Mouse (Mus musculus) erythroblast, embryonic 14.5 days (primary cell): ENCODE results near the gene Lrp4. TPM values are rescaled to one million over a fixed set of nuclear protein-coding genes. Genes with fewer than 3 reads are reported as not detected.

Experiments
- H3K27me3 ChIP-seq: 2 replicates; pipeline ENCODE4 v1.6.1; 2012; ENCODE audit warnings: inconsistent platforms; ENCODE audit not compliant: control insufficient read depth
- H3K36me3 ChIP-seq: 2 replicates; pipeline ENCODE4 v1.6.1; 2012; ENCODE audit warnings: mild to moderate bottlenecking, inconsistent platforms; ENCODE audit not compliant: control insufficient read depth
- H3K4me1 ChIP-seq: 2 replicates; pipeline ENCODE4 v1.6.1; 2012; ENCODE audit warnings: inconsistent platforms; ENCODE audit not compliant: control insufficient read depth
- H3K4me3 ChIP-seq: replicated peaks from 2 replicates; pipeline ENCODE3; 2012; ENCODE audit warnings: moderate library complexity, mild to moderate bottlenecking, inconsistent platforms
- H3K9me3 ChIP-seq: 2 replicates; pipeline ENCODE4 v1.6.1; 2012; ENCODE audit warnings: low read length, inconsistent platforms, mixed read lengths; ENCODE audit not compliant: control insufficient read depth
- GATA1 ChIP-seq: IDR thresholded peaks from 2 replicates; pipeline ENCODE4 v1.6.1; 2012; ENCODE audit warnings: low read length, inconsistent platforms, mixed read lengths
- TAL1 ChIP-seq: IDR thresholded peaks from 3 replicates; pipeline ENCODE4 v1.6.1; 2012; ENCODE audit warnings: low read length, inconsistent platforms, mixed read lengths
- polyA plus RNA-seq: library from polyadenylated mRNA; stranded (reverse); fragments of >175 nt; gene quantifications from 2 replicates; pipeline ENCODE4 v1.2.3, GENCODE M21; 2012

Gene Lrp4
- polyA plus RNA-seq, 1 experiment = not detected

DNA sequence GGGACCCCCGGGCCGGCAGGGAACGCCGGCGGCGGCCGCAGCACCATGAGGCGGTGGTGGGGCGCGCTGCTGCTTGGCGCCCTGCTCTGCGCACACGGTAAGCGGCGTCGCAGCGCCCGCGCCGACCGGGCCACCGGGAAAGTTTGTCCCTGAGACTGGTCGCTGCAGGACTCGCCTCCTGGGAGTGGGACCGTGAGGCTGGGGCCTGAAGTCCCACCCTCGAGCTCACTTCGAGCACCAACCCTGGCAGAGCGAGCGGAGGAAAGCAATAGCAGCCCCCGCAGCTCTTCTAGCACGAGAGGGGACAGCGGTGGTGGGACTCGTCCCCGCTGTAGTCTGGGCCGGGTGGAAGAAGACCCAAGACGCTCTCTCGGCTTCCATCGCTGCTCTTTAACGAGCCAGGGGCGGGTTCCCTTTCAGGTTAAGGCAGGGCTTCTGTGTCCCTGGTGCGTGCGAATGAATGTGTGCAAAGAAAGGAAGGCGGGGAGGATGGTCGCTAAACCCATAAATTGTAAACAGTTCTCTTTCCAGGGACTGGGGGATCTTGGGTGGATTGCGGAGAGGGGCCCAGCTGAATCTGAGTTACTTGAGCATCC, 443 bp downstream of the Lrp4 start:
- H3K9me3 ChIP-seq = peaks cover 11% of the 10 kb centered on the region
- peak overlapping the region; percentile 58 for H3K4me3 ChIP-seq
- TF ChIP-seq GATA1 = no peak
- TF ChIP-seq TAL1 = no peak
- H3K27me3 ChIP-seq = peaks cover 92% of the 10 kb centered on the region
- no peaks in the 10 kb centered on the region for H3K36me3 ChIP-seq
- H3K4me1 ChIP-seq = peaks cover 23% of the 10 kb centered on the region

DNA sequence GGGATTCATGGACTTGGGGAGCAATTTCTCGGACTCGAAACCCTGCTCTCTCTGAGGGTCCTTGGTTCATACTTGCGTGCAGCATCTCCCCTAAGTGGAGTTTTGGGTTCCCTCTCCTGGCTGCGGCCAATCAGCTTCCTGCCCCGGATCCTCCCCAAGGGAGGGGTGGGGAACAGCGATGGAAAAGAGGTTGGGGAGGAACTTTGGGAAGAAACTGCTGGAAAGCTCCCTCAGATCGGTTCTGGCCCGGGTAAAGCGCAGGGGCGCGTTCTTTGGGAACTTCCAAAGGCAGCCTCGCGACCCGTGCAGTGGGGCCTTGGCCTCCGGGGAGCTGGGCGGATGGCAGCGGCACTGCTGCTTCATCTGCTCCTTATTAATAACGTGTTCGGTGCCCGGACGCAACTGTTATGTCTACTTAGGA, 951 bp downstream of the Lrp4 start:
- H3K27me3 ChIP-seq = peaks cover 94% of the 10 kb centered on the region
- H3K4me1 ChIP-seq = peaks cover 19% of the 10 kb centered on the region
- TF ChIP-seq TAL1 = no peak
- TF ChIP-seq GATA1 = no peak
- no peaks in the 10 kb centered on the region for H3K36me3 ChIP-seq
- H3K4me3 ChIP-seq = peak overlapping the region; percentile 58
- H3K9me3 ChIP-seq = peaks cover 11% of the 10 kb centered on the region

DNA sequence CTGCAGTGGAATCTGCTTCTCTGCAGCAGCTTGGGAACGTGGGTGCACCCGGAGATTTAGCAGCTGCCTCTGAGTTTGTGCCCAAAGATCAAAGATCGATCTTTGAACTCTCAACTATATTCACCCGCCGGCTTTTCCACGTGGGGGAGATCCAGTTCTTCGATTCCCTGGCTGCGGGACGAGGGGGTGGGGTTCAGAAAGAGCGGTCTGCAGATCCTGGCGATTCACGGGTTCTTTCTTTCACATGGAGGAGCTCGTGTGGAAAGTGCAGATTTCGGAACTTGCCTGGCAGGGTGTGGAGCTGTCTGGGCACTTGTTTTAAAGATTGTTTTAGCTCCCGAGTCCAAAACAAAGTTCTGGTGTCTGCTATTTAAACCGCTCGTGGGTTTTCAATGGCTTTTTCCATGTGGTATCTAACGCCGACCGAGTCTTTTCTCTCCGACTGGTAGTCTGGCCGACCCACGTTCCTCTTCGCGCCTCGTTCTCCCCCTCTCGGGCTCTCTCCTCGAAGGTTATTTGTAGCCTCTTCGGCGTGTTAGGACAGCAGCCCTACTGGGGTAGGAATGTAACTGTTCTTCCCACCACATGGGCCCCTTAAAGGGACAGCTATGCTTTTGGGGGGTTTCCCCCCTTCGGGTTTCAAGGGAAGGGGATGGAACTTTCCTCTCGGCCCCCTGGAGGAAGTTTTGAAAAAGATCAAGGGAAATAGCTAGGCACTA, 1.5 kb downstream of the Lrp4 start:
- H3K4me1 ChIP-seq = peaks cover 19% of the 10 kb centered on the region
- no peaks in the 10 kb centered on the region for H3K36me3 ChIP-seq
- peak overlapping the region; percentile 58 for H3K4me3 ChIP-seq
- H3K27me3 ChIP-seq = peaks cover 92% of the 10 kb centered on the region
- TF ChIP-seq TAL1 (no peak), GATA1 (no peak)
- peaks cover 11% of the 10 kb centered on the region for H3K9me3 ChIP-seq

DNA sequence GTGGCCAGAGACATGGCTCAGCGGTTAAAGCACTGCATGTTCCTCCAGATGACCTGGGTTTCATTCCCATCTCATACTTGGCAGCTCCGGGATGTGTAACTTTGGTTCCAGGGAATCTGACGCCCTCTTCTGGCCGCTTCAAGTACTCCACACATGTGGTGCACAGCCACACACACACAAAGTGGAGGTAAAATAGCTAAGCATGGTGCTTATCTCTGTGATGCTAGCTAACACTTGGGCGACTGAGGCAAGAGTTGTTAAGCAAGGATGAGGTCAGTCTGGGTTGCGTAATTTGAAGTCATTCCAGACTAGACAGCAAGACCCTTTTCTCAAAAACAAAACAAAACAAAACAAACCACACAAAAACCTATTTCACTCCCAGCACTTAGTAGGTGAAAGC, 2.8 kb downstream of the Lrp4 start:
- Histone ChIP-seq H3K36me3 (no peaks in the 10 kb centered on the region), H3K4me3 (no peak overlapping the region), H3K27me3 (peaks cover 81% of the 10 kb centered on the region), H3K4me1 (peaks cover 19% of the 10 kb centered on the region), H3K9me3 (peaks cover 11% of the 10 kb centered on the region)
- TF ChIP-seq TAL1 = no peak
- TF ChIP-seq GATA1 = no peak

DNA sequence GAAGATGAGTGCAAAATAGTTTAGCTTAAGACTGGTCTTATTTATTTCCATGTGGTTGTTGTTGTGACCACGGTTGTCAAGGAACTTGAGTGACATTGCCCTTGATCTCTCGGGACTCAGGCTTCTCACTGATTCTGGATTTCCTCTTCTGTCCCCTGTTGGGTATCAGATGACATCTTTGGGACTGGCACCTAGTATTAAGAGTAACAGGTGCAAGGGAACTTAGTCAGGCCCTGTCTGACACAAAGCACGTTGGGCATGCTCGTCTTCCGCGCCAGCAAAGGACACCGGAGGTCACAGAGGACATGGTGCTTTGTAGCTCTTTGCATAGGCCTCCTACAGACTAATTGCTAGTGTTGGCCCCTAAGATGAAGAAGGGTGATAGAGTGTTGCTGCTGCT, 3.5 kb downstream of the Lrp4 start:
- H3K27me3 ChIP-seq = peaks cover 74% of the 10 kb centered on the region
- peaks cover 19% of the 10 kb centered on the region for H3K4me1 ChIP-seq
- no peak for TF ChIP-seq GATA1
- no peak for TF ChIP-seq TAL1
- H3K4me3 ChIP-seq = no peak overlapping the region
- H3K9me3 ChIP-seq = peaks cover 11% of the 10 kb centered on the region
- H3K36me3 ChIP-seq = no peaks in the 10 kb centered on the region

DNA sequence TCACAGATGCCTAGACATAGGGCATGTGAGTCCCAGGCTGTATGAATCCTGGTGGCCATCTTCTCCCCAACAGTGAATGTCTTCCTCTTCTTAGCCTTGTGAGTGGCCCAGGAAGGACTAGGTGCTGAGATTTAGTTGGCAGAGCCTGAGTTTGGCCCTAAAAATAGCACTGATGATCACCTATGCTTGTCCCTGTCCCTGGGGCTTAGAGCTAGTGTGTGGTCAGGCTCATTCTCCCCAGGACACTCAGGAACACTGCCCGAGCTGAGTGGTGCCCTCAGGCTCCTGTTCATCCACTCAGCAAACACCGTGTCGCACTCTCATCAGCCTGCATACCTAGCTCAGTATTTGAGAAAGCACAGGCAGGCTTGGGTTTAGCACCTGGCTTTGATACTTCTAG, 4.0 kb downstream of the Lrp4 start:
- TF ChIP-seq GATA1 = no peak
- no peak for TF ChIP-seq TAL1
- peaks cover 19% of the 10 kb centered on the region for H3K4me1 ChIP-seq
- no peaks in the 10 kb centered on the region for H3K36me3 ChIP-seq
- peaks cover 68% of the 10 kb centered on the region for H3K27me3 ChIP-seq
- H3K9me3 ChIP-seq = peaks cover 11% of the 10 kb centered on the region
- no peak overlapping the region for H3K4me3 ChIP-seq

DNA sequence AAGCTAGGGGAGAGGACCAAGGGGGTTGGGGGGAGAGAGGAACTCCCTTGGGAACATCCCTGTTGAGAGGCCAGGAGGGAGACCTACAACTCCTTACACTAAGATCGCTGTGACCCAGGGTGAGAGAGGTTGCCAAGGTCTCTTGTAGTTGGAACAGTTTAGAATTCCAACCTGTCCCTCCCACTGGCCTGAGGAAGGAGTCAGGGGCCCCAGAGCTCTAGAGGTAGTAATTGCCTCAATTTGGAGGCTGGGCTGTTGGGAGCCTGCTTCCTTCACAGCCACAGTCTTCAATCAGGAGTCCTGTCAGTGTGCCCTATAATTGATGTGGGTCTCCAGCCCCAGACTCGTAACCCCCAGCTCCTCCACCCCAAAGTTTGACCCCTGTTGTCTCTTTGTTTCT, 4.9 kb downstream of the Lrp4 start:
- no peak overlapping the region for H3K4me3 ChIP-seq
- peaks cover 11% of the 10 kb centered on the region for H3K9me3 ChIP-seq
- H3K4me1 ChIP-seq = peaks cover 11% of the 10 kb centered on the region
- peaks cover 60% of the 10 kb centered on the region for H3K27me3 ChIP-seq
- no peaks in the 10 kb centered on the region for H3K36me3 ChIP-seq
- TF ChIP-seq TAL1 = no peak
- no peak for TF ChIP-seq GATA1

DNA sequence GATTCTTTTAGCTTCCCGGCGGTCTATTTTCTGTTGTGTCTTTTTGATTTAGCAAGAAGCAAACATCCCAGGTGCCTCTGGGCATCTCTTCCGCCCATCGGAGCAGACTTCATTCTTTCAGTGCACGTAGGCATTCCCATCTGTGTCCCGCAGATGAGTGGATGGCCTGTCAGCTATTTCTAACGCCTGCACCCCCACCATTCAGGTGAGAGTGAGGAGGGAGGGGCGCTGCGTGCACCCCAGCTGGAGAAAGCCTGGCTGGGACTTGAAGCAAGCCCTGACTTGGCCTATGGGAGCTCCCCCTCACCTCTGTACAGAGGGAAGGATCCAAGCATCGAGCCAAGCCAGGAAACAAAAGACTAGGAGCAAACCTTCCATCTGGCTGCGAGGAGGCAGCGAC, 5.4 kb downstream of the Lrp4 start:
- Histone ChIP-seq H3K4me1 (peaks cover 6% of the 10 kb centered on the region), H3K36me3 (no peaks in the 10 kb centered on the region), H3K9me3 (peaks cover 11% of the 10 kb centered on the region), H3K27me3 (peaks cover 55% of the 10 kb centered on the region), H3K4me3 (no peak overlapping the region)
- TF ChIP-seq TAL1 = no peak
- TF ChIP-seq GATA1 = no peak

DNA sequence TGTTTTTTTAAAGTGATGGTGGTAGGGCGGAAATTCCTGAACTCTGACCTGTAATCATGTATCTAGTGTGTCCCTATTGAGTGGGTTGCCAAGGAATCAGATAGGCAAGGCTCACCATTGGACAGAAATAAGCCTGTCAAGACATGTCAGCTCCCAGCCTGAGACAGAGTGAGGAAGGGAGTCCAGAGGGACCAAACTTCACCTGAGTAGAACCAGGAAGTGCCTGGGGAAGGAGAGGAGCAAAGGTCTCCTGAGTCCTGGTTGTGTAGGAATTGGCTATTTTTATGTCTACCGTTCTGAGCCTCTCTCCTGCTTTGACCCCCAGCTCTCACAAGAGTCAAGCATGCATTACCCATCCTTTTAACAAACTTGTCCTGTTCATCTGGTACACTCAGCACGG, 8.6 kb downstream of the Lrp4 start:
- Histone ChIP-seq H3K4me1 (no peaks in the 10 kb centered on the region), H3K27me3 (peaks cover 22% of the 10 kb centered on the region), H3K4me3 (no peak overlapping the region), H3K36me3 (no peaks in the 10 kb centered on the region), H3K9me3 (no peaks in the 10 kb centered on the region)
- TF ChIP-seq GATA1 (no peak), TAL1 (no peak)

DNA sequence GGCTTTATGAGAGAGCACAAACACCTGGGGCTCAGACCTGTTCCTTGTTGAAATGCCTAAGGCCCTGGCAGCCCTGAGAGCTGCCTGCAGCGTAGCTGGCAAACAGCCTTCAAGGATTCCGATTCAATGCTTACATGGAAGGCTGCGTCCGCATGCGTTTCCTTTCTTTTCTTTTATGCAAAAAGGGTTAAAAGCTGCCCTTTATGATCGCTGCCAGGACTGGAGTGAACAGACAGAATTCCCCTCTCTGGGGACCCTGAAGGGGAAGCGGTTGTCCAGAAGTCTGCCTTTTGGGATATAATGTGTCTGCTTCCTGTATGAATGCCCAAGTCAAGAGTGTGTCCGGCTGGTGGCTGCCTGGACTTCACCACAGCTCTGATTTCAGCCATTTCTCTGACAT, 10.3 kb downstream of the Lrp4 start:
- no peaks in the 10 kb centered on the region for H3K4me1 ChIP-seq
- peaks cover 5% of the 10 kb centered on the region for H3K27me3 ChIP-seq
- no peaks in the 10 kb centered on the region for H3K36me3 ChIP-seq
- H3K9me3 ChIP-seq = no peaks in the 10 kb centered on the region
- TF ChIP-seq TAL1 (no peak), GATA1 (no peak)
- H3K4me3 ChIP-seq = no peak overlapping the region
